Mouse (Mus musculus): ENCODE data around the gene Tbc1d9b. TPM values are rescaled to one million over a fixed set of nuclear protein-coding genes. Genes with fewer than 3 reads are reported as not detected.
"Not testable (repeated sequence)": the region's sequence is repeated elsewhere in the genome, so short reads cannot be mapped to it uniquely, and the experiment has no call there.

The Tbc1d9b gene
- polyA plus RNA-seq, 1 experiment from 2014 or later, result 30.1 TPM

- no peak for ATAC-seq (replicated peaks; ENCODE audit: low FRiP score)
- no peak overlapping the region for H3K4me2 ChIP-seq
- DNase-seq (ENCODE audit: low spot score), result no peak
- H3K4me1 ChIP-seq (replicated peaks; ENCODE audit: control insufficient read depth, insufficient read depth, low read length), result peaks cover 4% of the 10 kb centered on the region; the same call in 1 of the 2 replicates
- H3K4me3 ChIP-seq (ENCODE audit: low read depth, low read length), result no peak overlapping the region
- peaks cover 49% of the 10 kb centered on the region for H3K36me3 ChIP-seq (ENCODE audit: control insufficient read depth, insufficient read depth, low read length)
- WGBS, result 93% methylated on average over 16 of the region's 16 CpGs
- no peak overlapping the region for H3K27ac ChIP-seq (ENCODE audit: low read depth, low read length)
- H3K9ac ChIP-seq (ENCODE audit: low read depth, low read length), result no peak overlapping the region
- H3K9me3 ChIP-seq (ENCODE audit: control insufficient read depth, low read length), result no peaks in the 10 kb centered on the region
- H3K27me3 ChIP-seq (replicated peaks; ENCODE audit: control insufficient read depth, insufficient read depth, low read length), result no peaks in the 10 kb centered on the region
Measured at GRCm38 (mm10) chr11:50156725-50157258, 25.6 kb downstream of the Tbc1d9b start.

GRCm38 (mm10) chr11:50158346-50158745 is 27.1 kb downstream of the Tbc1d9b start:
- no peak overlapping the region for H3K27ac ChIP-seq (ENCODE audit: low read depth, low read length)
- H3K4me1 ChIP-seq (replicated peaks; ENCODE audit: control insufficient read depth, insufficient read depth, low read length), result peaks cover 4% of the 10 kb centered on the region; the same call in 1 of the 2 replicates
- H3K27me3 ChIP-seq (replicated peaks; ENCODE audit: control insufficient read depth, insufficient read depth, low read length), result no peaks in the 10 kb centered on the region
- 83% methylated on average over 7 of the region's 7 CpGs for WGBS
- no peak overlapping the region for H3K4me3 ChIP-seq (ENCODE audit: low read depth, low read length)
- no peaks in the 10 kb centered on the region for H3K9me3 ChIP-seq (ENCODE audit: control insufficient read depth, low read length)
- DNase-seq (ENCODE audit: low spot score), result no peak
- ATAC-seq (replicated peaks; ENCODE audit: low FRiP score), result no peak
- no peak overlapping the region for H3K9ac ChIP-seq (ENCODE audit: low read depth, low read length)
- no peak overlapping the region for H3K4me2 ChIP-seq
- H3K36me3 ChIP-seq (ENCODE audit: control insufficient read depth, insufficient read depth, low read length), result peaks cover 38% of the 10 kb centered on the region

- no peak overlapping the region for H3K9ac ChIP-seq (ENCODE audit: low read depth, low read length)
- H3K27ac ChIP-seq (ENCODE audit: low read depth, low read length), result no peak overlapping the region
- 77% methylated on average over 4 of the region's 4 CpGs for WGBS
- no peaks in the 10 kb centered on the region for H3K9me3 ChIP-seq (ENCODE audit: control insufficient read depth, low read length)
- H3K4me1 ChIP-seq (replicated peaks; ENCODE audit: control insufficient read depth, insufficient read depth, low read length), result peaks cover 4% of the 10 kb centered on the region; the same call in 1 of the 2 replicates
- H3K4me2 ChIP-seq, result no peak overlapping the region
- no peak overlapping the region for H3K4me3 ChIP-seq (ENCODE audit: low read depth, low read length)
- ATAC-seq (replicated peaks; ENCODE audit: low FRiP score) (no peak), DNase-seq (ENCODE audit: low spot score) (no peak)
- peaks cover 41% of the 10 kb centered on the region for H3K36me3 ChIP-seq (ENCODE audit: control insufficient read depth, insufficient read depth, low read length)
- no peaks in the 10 kb centered on the region for H3K27me3 ChIP-seq (replicated peaks; ENCODE audit: control insufficient read depth, insufficient read depth, low read length)
Measured at GRCm38 (mm10) chr11:50159347-50159746, 28.2 kb downstream of the Tbc1d9b start.

GRCm38 (mm10) chr11:50161578-50162304 is 30.5 kb downstream of the Tbc1d9b start:
- Histone ChIP-seq H3K27ac (ENCODE audit: low read depth, low read length) (no peak overlapping the region), H3K4me1 (replicated peaks; ENCODE audit: control insufficient read depth, insufficient read depth, low read length) (peaks cover 4% of the 10 kb centered on the region; the same call in 1 of the 2 replicates), H3K9ac (ENCODE audit: low read depth, low read length) (no peak overlapping the region), H3K4me2 (no peak overlapping the region), H3K27me3 (replicated peaks; ENCODE audit: control insufficient read depth, insufficient read depth, low read length) (no peaks in the 10 kb centered on the region), H3K4me3 (ENCODE audit: low read depth, low read length) (no peak overlapping the region), H3K36me3 (ENCODE audit: control insufficient read depth, insufficient read depth, low read length) (peaks cover 36% of the 10 kb centered on the region), H3K9me3 (ENCODE audit: control insufficient read depth, low read length) (no peaks in the 10 kb centered on the region)
- peak; percentile 56 for DNase-seq (ENCODE audit: low spot score)
- ATAC-seq (replicated peaks; ENCODE audit: low FRiP score), result peak; percentile 58
- WGBS, result 58% methylated on average over 10 of the region's 10 CpGs

GRCm38 (mm10) chr11:50162338-50163050 is 31.3 kb downstream of the Tbc1d9b start:
- H3K27ac ChIP-seq (ENCODE audit: low read depth, low read length), result no peak overlapping the region
- DNase-seq (ENCODE audit: low spot score) (no peak), ATAC-seq (replicated peaks; ENCODE audit: low FRiP score) (no peak)
- no peak overlapping the region for H3K4me2 ChIP-seq
- WGBS, result 85% methylated on average over 3 of the region's 3 CpGs
- no peak overlapping the region for H3K9ac ChIP-seq (ENCODE audit: low read depth, low read length)
- peaks cover 4% of the 10 kb centered on the region; the same call in 1 of the 2 replicates for H3K4me1 ChIP-seq (replicated peaks; ENCODE audit: control insufficient read depth, insufficient read depth, low read length)
- no peaks in the 10 kb centered on the region for H3K27me3 ChIP-seq (replicated peaks; ENCODE audit: control insufficient read depth, insufficient read depth, low read length)
- no peaks in the 10 kb centered on the region for H3K9me3 ChIP-seq (ENCODE audit: control insufficient read depth, low read length)
- peaks cover 30% of the 10 kb centered on the region for H3K36me3 ChIP-seq (ENCODE audit: control insufficient read depth, insufficient read depth, low read length)
- no peak overlapping the region for H3K4me3 ChIP-seq (ENCODE audit: low read depth, low read length)

GRCm38 (mm10) chr11:50168352-50168751 is 37.2 kb downstream of the Tbc1d9b start:
- DNase-seq (ENCODE audit: low spot score) (no peak), ATAC-seq (replicated peaks; ENCODE audit: low FRiP score) (no peak)
- Histone ChIP-seq H3K27me3 (replicated peaks; ENCODE audit: control insufficient read depth, insufficient read depth, low read length) (no peaks in the 10 kb centered on the region), H3K4me2 (no peak overlapping the region), H3K4me1 (replicated peaks; ENCODE audit: control insufficient read depth, insufficient read depth, low read length) (no peaks in the 10 kb centered on the region), H3K9me3 (ENCODE audit: control insufficient read depth, low read length) (no peaks in the 10 kb centered on the region), H3K36me3 (ENCODE audit: control insufficient read depth, insufficient read depth, low read length) (peaks cover 9% of the 10 kb centered on the region), H3K27ac (ENCODE audit: low read depth, low read length) (no peak overlapping the region), H3K4me3 (ENCODE audit: low read depth, low read length) (no peak overlapping the region), H3K9ac (ENCODE audit: low read depth, low read length) (no peak overlapping the region)
- 86% methylated on average over 5 of the region's 5 CpGs for WGBS

- peaks cover 18% of the 10 kb centered on the region for H3K4me1 ChIP-seq (replicated peaks; ENCODE audit: control insufficient read depth, insufficient read depth, low read length)
- DNase-seq (ENCODE audit: low spot score); H3K27me3 ChIP-seq (replicated peaks; ENCODE audit: control insufficient read depth, insufficient read depth, low read length); H3K36me3 ChIP-seq (ENCODE audit: control insufficient read depth, insufficient read depth, low read length); H3K9me3 ChIP-seq (ENCODE audit: control insufficient read depth, low read length): not testable (repeated sequence)
- H3K27ac ChIP-seq (ENCODE audit: low read depth, low read length), result peak within 1 kb of the TSS; percentile 75
- peak; percentile 6; the same call in 1 of the 2 replicates for ATAC-seq (replicated peaks; ENCODE audit: low FRiP score)
- peak within 1 kb of the TSS; percentile 88 for H3K9ac ChIP-seq (ENCODE audit: low read depth, low read length)
- peak within 1 kb of the TSS; percentile 93 for H3K4me2 ChIP-seq
- 4% methylated on average over 19 of the region's 19 CpGs for WGBS
- H3K4me3 ChIP-seq (ENCODE audit: low read depth, low read length), result peak within 1 kb of the TSS; percentile 76
Measured at GRCm38 (mm10) chr11:50174111-50174729, 43.0 kb downstream of the Tbc1d9b start, which contains the start of gene Mrnip. Gene Mrnip (plus strand): TSS chr11:50174444.

GRCm38 (mm10) chr11:50174730-50175187 is 43.6 kb downstream of the Tbc1d9b start:
- Histone ChIP-seq H3K4me2 (peak overlapping the region; percentile 93), H3K36me3 (ENCODE audit: control insufficient read depth, insufficient read depth, low read length) (peaks cover 5% of the 10 kb centered on the region; the same call in 1 of the 2 replicates), H3K4me3 (ENCODE audit: low read depth, low read length) (peak overlapping the region; percentile 76), H3K27me3 (replicated peaks; ENCODE audit: control insufficient read depth, insufficient read depth, low read length) (no peaks in the 10 kb centered on the region), H3K9me3 (ENCODE audit: control insufficient read depth, low read length) (no peaks in the 10 kb centered on the region), H3K9ac (ENCODE audit: low read depth, low read length) (peak overlapping the region; percentile 88), H3K27ac (ENCODE audit: low read depth, low read length) (peak overlapping the region; percentile 75), H3K4me1 (replicated peaks; ENCODE audit: control insufficient read depth, insufficient read depth, low read length) (peaks cover 18% of the 10 kb centered on the region)
- DNase-seq (ENCODE audit: low spot score), result peak; percentile 97
- peak; percentile 99 for ATAC-seq (replicated peaks; ENCODE audit: low FRiP score)
- WGBS, result under 1% methylated on average over 27 of the region's 27 CpGs

All from liver, embryonic 11.5 days (tissue).